Comparison of ENCODE assay signal across 17 mouse cellular contexts in the genomic region with DNA sequence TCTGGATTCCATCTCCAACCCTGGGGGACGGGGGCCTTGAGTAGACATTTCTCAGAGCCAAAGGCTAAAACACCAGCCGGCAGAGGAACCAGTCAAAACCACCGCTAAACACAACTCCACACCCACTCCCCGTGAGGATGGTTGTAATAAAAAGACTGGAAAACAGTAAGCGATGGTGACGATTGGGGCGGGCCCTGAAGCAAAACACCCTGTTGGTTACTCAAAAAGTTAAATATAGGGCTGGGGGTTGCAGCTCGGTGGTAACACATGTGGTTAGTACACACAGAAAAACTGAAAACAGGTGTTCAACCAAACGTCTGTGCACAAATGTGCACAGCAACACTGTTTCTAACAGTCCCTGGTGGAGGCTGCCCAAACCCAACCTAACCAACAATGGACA. TPM values are rescaled to one million over a fixed set of nuclear protein-coding genes. Genes with fewer than 3 reads are reported as not detected.
DNase-seq lines count a peak whose midpoint lies in the region; ATAC-seq and TF ChIP-seq lines count a peak whose summit lies in the region.
"Had no signal": no experiment of that assay in that cellular context is flagged by ENCODE, and none has a peak within 500 bp of the region (broad histone marks: within the 10 kb centered on the region; RNA-seq: fewer than 3 reads in every experiment).

No protein-coding gene starts in this region.

- H3K9me3 ChIP-seq in limb, embryonic 12.5 days, result peaks cover 5% of the 10 kb centered on the region; the same call in 1 of the 2 replicates
- H3K9me3 ChIP-seq: hindbrain, embryonic 10.5 days; liver, embryonic 13.5 days had no signal

- H3K4me3 ChIP-seq in layer of hippocampus, adult 2 months, result no peak overlapping the region
- H3K4me3 ChIP-seq in limb, embryonic 12.5 days (replicated peaks), result no peak overlapping the region
- H3K4me3 ChIP-seq: hindbrain, embryonic 10.5 days; liver, embryonic 13.5 days had no signal

- H3K27me3 ChIP-seq in limb, embryonic 12.5 days, result no peaks in the 10 kb centered on the region
- H3K27me3 ChIP-seq: liver, embryonic 13.5 days had no signal

- H3K9ac ChIP-seq in limb, embryonic 12.5 days (replicated peaks), result no peak overlapping the region
- H3K9ac ChIP-seq: forebrain, postnatal 0 days; liver, embryonic 13.5 days had no signal

- DNase-seq in layer of hippocampus, adult 2 months (ENCODE audit: low spot score in 2 of 2), result no peak
- no peak for DNase-seq in layer of hippocampus, adult 11-12 months (ENCODE audit: low spot score)
- peak; percentile 18 for DNase-seq in ZHBTc4 (ENCODE audit: low read depth, low spot score)
- DNase-seq in thymus, postnatal 25 days, result peak; percentile 82
- DNase-seq in yolk sac, embryonic 10.5 days (ENCODE audit: low spot score), result no peak
- DNase-seq: cerebellum, adult 18-20 months; forebrain, postnatal 0 days; heart, adult 11 months; kidney, adult 9 months; layer of hippocampus, postnatal 36 days; liver, embryonic 13.5 days; lung, postnatal 4 days; right cerebral cortex, postnatal 4 days had no signal

- peak overlapping the region; percentile 40; the same call in 1 of the 2 replicates for H3K27ac ChIP-seq in layer of hippocampus, adult 2 months
- H3K27ac ChIP-seq in limb, embryonic 12.5 days, result peak overlapping the region; percentile 66
- H3K27ac ChIP-seq: hindbrain, embryonic 10.5 days; liver, embryonic 13.5 days; stomach, postnatal 0 days had no signal

- H3K36me3 ChIP-seq in limb, embryonic 12.5 days, result no peaks in the 10 kb centered on the region
- H3K36me3 ChIP-seq: liver, embryonic 13.5 days had no signal

- ATAC-seq in limb, embryonic 12.5 days (ENCODE audit: insufficient number of reproducible peaks, insufficient read depth, low FRiP score, low TSS enrichment, low read depth), result peak; percentile 75
- ATAC-seq in megakaryocyte-erythroid progenitor cell, adult 5-6 weeks (replicated peaks; ENCODE audit: low FRiP score, low TSS enrichment, poor library complexity, severe bottlenecking), result no peak
- ATAC-seq: forebrain, postnatal 0 days had no signal

- WGBS in limb, embryonic 12.5 days, result 33% methylated on average over 9 of the region's 9 CpGs

- peaks cover 55% of the 10 kb centered on the region for H3K4me1 ChIP-seq in limb, embryonic 12.5 days (replicated peaks)

- TF ChIP-seq CTCF in layer of hippocampus, adult 2 months (conservative IDR thresholded peaks at IDR 0.05), result no peak

- peak overlapping the region; percentile 7; the same call in 1 of the 2 replicates for H3K4me2 ChIP-seq in limb, embryonic 12.5 days
- H3K4me2 ChIP-seq: liver, embryonic 13.5 days had no signal

RNA-seq across cellular contexts. Expression of a gene that starts 7.4 kb away (rescaled TPM):
- total RNA-seq in layer of hippocampus, adult 2 months (2021), result 10 to 100 TPM; 38.4 to 38.8 TPM
- 9.9 and 10.5 TPM in 2 replicates for polyA plus RNA-seq in limb, embryonic 12.5 days (2016; fragmentation: Nextera tagmentation; extraction: Ambion mirVana)
- total RNA-seq in megakaryocyte-erythroid progenitor cell, adult 5-6 weeks (2014; fragmentation: Nextera tagmentation), result 25.2 and 26.1 TPM in 2 replicates
- total RNA-seq in megakaryocyte-erythroid progenitor cell, adult 5-6 weeks (2017), result 6.1 and 10.9 TPM in 2 replicates

Comparison
In these comparisons a context has a peak if more than half of its experiments do, and no peak if none do; other contexts are left out.
1. DNase-seq: peak in ZHBTc4 (single experiment) and thymus, postnatal 25 days (single experiment); none in layer of hippocampus, adult 2 months (0 of 2), layer of hippocampus, adult 11-12 months (single experiment) and yolk sac, embryonic 10.5 days (single experiment).